Mouse (Mus musculus) liver, postnatal 0 days (tissue): ENCODE data around the gene Cenpf.

Source experiments
- CTCF ChIP-seq: sonication (generic); IDR thresholded peaks from 2 replicates; pipeline ENCODE4 v1.5.1; 2016; ENCODE audit warnings: antibody characterized with exemption, low read depth
- EP300 ChIP-seq: IDR thresholded peaks from 2 replicates; pipeline ENCODE4 v1.6.1; 2016; ENCODE audit warnings: antibody characterized with exemption, low read depth, mild to moderate bottlenecking

DNA sequence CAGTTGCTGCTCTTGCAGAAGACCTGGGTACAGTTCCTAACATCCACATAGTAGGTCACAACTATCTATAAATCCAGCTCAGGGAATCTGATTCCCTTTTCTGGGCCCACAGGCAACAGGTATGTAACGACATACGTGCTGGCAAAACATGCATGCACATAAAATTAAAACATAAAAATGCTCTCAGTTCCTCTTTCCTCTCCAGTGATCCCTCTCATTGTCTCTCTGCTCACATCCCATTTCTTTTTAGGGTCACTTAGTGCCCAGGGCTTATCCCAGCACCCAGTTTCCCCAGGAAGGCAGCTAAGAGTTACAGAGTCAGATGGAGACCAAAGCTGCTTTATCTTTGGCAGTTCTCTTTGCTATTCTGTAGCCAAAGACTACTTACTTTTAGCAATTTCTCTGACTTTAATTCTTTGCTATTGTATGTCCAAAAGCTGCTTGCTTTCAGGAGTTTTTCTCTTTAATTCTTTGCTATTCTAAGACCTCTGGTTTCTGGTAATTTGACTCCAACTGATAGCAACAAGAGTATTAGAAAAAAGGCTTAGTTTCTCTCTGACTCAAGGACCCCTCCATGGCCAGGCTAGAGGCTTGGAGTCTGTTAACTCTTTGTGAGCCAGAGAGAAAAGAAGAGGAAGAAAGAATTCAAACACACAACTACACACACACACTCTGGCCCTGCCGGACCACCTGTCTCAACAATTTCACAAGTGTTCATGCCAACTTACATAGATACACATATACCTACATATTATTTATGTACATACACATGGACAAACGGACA is 1.4 kb upstream of the Cenpf start:
- TF ChIP-seq EP300: no peak
- TF ChIP-seq CTCF: no peak
